Mouse (Mus musculus) heart, postnatal 25 days (tissue): Measurements from ENCODE around the gene Frat2. TPM values are rescaled to one million over a fixed set of nuclear protein-coding genes. Genes with fewer than 3 reads are reported as not detected.

ENCODE experiments used
- DNase-seq: peaks from one replicate; pipeline ENCODE4 v3.0.0; 2022; ENCODE audit warnings: low spot score
- intact Hi-C: fragments of 180-260 bp; cut with DNase I; formaldehyde crosslinking; loops from one replicate; pipeline ENCODE4 v1.15.1; 2025
- total RNA-seq, 2 experiments: library from RNA; stranded (reverse); gene quantifications; 2 replicates each; pipeline ENCODE4 v1.2.3; 2021

Gene Frat2
- total RNA-seq, 2 experiments from 2014 or later = 5.6 to 5.8 TPM

DNA sequence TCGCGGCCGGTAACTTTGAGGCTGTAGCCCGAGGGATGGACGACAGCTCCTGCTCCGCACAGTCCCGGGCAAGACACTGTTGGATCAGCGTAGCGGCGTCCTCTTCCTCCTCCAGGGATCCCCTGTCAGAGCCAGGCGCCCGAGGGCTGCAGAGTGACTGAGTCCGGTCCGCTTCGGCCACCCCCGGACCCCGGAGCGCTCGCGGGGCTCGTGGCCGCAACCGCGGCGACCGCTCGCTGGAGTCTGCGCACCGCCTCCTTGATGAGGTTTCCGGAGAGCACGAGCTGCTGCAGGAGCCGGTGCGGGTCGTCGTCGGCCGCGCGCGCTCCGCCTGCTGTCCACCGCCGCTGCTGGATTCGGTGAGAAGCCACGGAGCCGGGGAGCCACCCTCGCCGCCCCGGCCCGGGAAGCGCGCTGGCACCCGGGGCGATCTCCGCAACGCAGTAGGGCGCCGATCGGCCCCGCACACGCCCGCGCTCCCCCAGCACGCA lies 796 bp downstream of the Frat2 start:
- intact Hi-C loops = loop anchor here (2.0 kb wide), 2 partner anchors 16 to 44 kb away; partner anchors contain the start of gene Arhgap19

GRCm38 (mm10) chr19:41846366-41847090 lies 1.4 kb downstream of the Frat2 start:
- intact Hi-C loops = loop anchor here (2.0 kb wide), 2 partner anchors 16 to 44 kb away; partner anchors contain the start of gene Arhgap19
- no peak for DNase-seq

More for the DNA sequence above, 796 bp downstream of the Frat2 start:
- DNase-seq = peak; percentile 12

DNA sequence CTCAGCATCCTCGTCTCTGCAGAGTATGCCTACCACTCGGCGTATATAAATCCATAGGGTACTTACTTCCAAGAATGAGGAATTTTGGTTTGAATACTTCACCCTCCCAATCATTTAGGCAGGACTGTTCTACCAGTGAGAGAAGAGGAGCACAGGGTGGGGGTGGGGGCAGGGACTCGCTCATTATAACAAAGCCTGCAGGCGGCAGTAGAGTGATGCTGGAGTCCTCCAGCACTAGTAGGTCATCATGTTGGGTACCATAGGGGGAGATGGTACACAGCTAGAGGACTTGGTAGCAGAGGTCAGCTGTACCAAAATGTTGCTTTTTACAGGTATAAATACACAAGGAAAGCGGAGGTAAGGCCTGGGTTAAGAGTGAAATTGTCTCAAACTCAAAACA lies 3.6 kb downstream of the Frat2 start:
- no peak for DNase-seq

DNA sequence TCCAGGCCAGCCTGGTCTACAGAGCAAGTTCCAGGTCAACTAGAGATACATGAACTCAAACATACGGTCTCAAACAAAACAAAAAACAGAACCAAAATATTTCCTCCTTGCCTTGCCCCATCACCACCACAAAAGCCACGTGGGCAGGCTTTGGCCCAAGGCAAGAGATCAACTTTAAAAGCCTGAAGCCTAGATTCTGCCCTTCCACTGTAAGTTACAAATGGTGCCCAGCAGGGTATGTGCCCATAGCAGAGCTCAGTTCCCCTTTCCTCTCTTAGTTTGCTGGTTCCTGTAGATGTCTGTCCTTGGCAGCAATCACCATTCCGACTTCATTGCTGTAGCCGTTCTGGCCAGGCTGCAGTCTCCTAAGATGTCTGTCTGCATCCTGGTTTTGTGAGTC lies 5.2 kb downstream of the Frat2 start:
- no peak for DNase-seq
- intact Hi-C loops = loop anchor here (5.0 kb wide), 1 partner anchor 65 kb away; no protein-coding TSS in a partner anchor

More for the DNA sequence above, 3.6 kb downstream of the Frat2 start:
- intact Hi-C loops = loop anchor here (5.0 kb wide), 1 partner anchor 67 kb away; no protein-coding TSS in a partner anchor

DNA sequence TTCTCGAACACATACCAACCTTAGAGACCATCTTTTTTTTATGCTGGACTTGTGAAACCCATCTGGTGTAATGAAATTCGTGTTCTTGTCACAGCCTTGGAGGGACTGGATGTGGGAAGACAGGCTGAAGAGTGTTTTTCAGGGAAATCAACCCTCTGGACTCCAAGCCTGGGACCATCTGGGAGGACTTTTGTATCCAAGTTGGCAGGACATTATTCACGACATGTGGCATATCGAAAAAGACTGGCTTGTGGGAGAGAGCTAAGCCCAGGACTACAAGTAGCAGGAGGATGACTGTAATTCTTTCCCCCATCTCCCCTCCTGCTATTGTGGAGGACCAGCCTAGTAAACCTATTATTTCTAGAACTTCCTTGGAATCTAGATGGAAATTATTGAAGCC lies 5.7 kb downstream of the Frat2 start:
- DNase-seq = no peak
- intact Hi-C loops = loop anchor here (5.0 kb wide), 1 partner anchor 65 kb away; no protein-coding TSS in a partner anchor

GRCm38 (mm10) chr19:41841105-41841750 lies 6.7 kb downstream of the Frat2 start:
- intact Hi-C loops = loop anchor here (5.0 kb wide), 1 partner anchor 64 kb away; no protein-coding TSS in a partner anchor
- no peak for DNase-seq

DNA sequence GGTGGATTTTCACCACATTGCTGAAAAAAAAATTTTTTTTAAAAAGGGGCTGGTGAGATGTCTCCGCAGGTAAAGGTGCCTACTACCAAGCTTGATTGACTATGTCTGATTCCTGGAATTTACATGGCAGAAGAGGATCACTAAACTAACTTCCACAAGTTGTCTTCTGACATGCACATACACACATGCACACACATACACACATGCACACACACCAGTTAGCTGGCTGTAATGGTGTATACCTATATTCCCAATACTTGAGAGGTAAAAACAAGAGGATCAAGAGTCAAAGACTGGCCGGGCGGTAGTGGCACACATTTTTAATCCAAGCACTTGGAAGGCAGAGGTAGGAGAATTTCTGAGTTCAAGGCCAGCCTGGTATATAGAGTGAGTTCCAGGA lies 8.2 kb downstream of the Frat2 start:
- intact Hi-C loops = loop anchor here (5.0 kb wide), 1 partner anchor 62 kb away; no protein-coding TSS in a partner anchor
- DNase-seq = no peak

GRCm38 (mm10) chr19:41838808-41839207 lies 9.1 kb downstream of the Frat2 start:
- no peak for DNase-seq
- intact Hi-C loops = no loop called here

- DNase-seq = no peak
- intact Hi-C loops = no loop called here
These were observed 10.0 kb downstream of the Frat2 start for GRCm38 (mm10) chr19:41837917-41838261.

DNA sequence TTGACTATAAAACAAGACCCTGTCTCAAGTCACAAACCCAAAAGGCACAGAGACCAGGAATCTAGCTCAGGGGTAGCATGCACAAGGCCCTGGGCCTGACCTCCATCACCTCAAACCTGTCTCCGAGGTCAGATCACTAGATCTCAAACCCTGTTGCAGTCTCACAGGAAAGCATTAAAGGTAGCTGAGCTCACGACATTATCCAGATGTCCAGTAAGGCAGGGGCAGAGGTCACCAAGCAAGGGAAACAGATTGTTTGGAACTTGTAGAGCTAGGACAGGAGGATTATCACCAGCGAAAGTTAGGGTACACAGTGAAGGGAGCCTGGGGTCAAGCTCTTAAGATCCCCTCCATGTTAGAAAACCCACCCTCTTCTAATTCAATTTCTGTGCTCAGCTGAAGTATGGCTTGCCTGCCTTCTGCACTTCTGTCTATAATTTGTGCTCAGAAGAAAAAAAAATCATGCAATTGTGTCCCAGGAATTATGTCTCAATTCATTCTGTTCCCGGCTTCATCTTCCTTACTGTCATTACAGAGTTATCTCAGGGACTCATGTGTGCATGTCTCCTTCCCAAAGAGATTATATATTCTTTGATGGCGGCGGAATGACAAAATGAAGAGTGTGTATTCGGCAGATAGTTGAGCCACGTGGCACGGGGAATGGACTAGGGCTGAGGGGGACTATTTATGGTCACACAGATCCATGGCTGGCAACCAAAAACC lies 10.6 kb downstream of the Frat2 start:
- intact Hi-C loops = no loop called here
- DNase-seq = no peak

GRCm38 (mm10) chr19:41836719-41837118 lies 11.2 kb downstream of the Frat2 start:
- intact Hi-C loops = no loop called here
- no peak for DNase-seq

GRCm38 (mm10) chr19:41835816-41836215 lies 12.1 kb downstream of the Frat2 start:
- intact Hi-C loops = no loop called here

DNA sequence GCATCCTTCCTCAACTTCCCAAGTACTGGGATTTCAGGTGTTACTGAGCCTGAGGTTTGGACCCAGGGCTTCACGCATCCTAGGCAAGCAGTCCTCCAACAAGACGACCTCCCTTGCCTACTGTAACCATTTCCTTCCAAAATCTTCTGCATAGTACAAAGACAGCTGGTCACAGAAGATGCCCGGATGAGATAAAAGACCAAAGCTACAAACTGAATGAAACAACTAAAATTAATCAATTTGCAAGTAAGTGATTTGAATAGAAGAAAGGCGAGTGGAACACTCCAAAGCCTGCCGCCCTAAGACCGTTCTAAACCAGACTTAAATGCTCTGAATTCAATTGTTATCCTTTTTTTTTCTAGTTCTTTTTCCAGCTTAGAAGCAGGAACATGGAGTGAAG lies 12.5 kb downstream of the Frat2 start:
- intact Hi-C loops = no loop called here
- no peak for DNase-seq

More at GRCm38 (mm10) chr19:41835816-41836215, 12.1 kb downstream of the Frat2 start:
- peak; percentile 8 for DNase-seq

- DNase-seq = no peak
- intact Hi-C loops = no loop called here
These were observed 15.3 kb downstream of the Frat2 start for GRCm38 (mm10) chr19:41832501-41833201.

GRCm38 (mm10) chr19:41831718-41832391 lies 16.1 kb downstream of the Frat2 start:
- intact Hi-C loops = loop anchor here (2.0 kb wide), 2 partner anchors 15 to 29 kb away; partner anchors contain the start of gene Arhgap19
- DNase-seq = no peak

- no peak for DNase-seq
These were observed 16.8 kb downstream of the Frat2 start for GRCm38 (mm10) chr19:41831101-41831570.

DNA sequence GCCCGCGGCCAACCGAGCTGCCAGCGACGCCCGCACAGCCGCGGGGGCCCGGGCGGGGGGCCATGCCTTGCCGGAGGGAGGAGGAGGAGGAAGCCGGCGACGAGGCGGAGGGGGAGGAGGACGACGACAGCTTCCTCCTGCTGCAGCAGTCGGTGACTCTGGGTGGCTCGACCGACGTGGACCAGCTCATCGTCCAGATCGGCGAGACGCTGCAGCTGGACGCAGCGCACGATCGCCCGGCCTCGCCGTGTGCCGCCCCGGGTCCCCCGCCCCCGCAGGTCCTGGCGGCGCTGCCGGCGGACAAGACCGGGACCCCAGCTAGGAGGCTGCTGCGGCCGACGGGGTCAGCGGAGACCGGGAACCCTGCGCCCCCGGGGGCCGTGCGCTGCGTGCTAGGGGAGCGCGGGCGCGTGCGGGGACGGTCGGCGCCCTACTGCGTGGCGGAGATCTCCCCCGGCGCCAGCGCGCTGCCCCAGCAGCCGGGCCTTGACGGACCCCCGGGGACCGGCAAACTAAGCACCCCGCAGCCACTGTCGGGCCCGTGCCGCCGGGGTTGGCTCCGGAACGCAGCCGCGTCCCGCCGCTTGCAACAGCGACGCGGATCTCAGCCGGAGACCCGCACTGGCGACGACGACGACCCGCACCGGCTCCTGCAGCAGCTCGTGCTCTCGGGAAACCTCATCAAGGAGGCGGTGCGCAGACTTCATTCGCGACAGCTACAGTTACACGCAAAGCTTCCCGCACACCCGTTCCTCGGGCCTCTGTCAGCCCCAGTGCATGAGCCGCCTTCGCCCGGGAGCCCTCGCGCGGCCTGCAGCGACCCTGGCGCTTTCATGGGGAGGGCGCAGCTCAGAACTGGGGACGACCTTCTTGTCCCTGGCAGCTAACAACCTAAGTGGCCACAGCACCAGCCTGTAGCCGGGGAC lies 17.6 kb downstream of the Frat2 start:
- DNase-seq = peak; percentile 15
- intact Hi-C loops = loop anchor here (2.0 kb wide), 2 partner anchors 16 to 28 kb away; partner anchors contain the start of gene Arhgap19

More at GRCm38 (mm10) chr19:41831101-41831570, 16.8 kb downstream of the Frat2 start:
- intact Hi-C loops = loop anchor here (2.0 kb wide), 2 partner anchors 16 to 28 kb away; partner anchors contain the start of gene Arhgap19
